Mouse (Mus musculus) limb, embryonic 14.5 days (tissue): ENCODE measurements around the gene Tmbim4. TPM values are rescaled to one million over a fixed set of nuclear protein-coding genes. Genes with fewer than 3 reads are reported as not detected.

ENCODE experiments used
- ATAC-seq: fragments of 200-750 bp; cut with Nextera tagmentation; 2 replicates; pipeline ENCODE4 v1.8.0; 2017; ENCODE audit warnings: low read depth, moderate number of reproducible peaks, moderate TSS enrichment; ENCODE audit not compliant: low FRiP score
- DNase-seq: peaks from one replicate; pipeline ENCODE4 v3.0.0-alpha.2; 2015; ENCODE audit warnings: low spot score
- H3K27ac ChIP-seq: fragments of 300-500 bp; sonication (generic); replicated peaks from 2 replicates; pipeline ENCODE4 v1.5.1; 2014; ENCODE audit warnings: low read depth, mild to moderate bottlenecking, low read length, moderate library complexity, mixed read lengths
- H3K27me3 ChIP-seq: fragments of 300-500 bp; sonication (generic); 2 replicates; pipeline ENCODE4 v1.6.1; 2014; ENCODE audit warnings: low read length, mixed read lengths; ENCODE audit not compliant: control insufficient read depth, insufficient read depth
- H3K36me3 ChIP-seq: fragments of 300-500 bp; sonication (generic); 2 replicates; pipeline ENCODE4 v1.6.1; 2014; ENCODE audit warnings: mild to moderate bottlenecking, low read length, moderate library complexity, mixed read lengths; ENCODE audit not compliant: control insufficient read depth, insufficient read depth
- H3K4me1 ChIP-seq: fragments of 300-500 bp; sonication (generic); 2 replicates; pipeline ENCODE4 v1.6.1; 2014; ENCODE audit warnings: antibody characterized with exemption, low read length, mixed read lengths; ENCODE audit not compliant: control insufficient read depth, insufficient read depth
- H3K4me2 ChIP-seq: fragments of 300-500 bp; sonication (generic); replicated peaks from 2 replicates; pipeline ENCODE4 v1.6.1; 2014; ENCODE audit warnings: low read depth, mild to moderate bottlenecking, low read length, moderate library complexity; ENCODE audit not compliant: severe bottlenecking
- H3K4me3 ChIP-seq: fragments of 300-500 bp; sonication (generic); replicated peaks from 2 replicates; pipeline ENCODE4 v1.5.1; 2014; ENCODE audit warnings: low read length
- H3K9ac ChIP-seq: fragments of 300-500 bp; sonication (generic); 2 replicates; pipeline ENCODE4 v1.6.1; 2014; ENCODE audit warnings: mild to moderate bottlenecking, low read depth, low read length, moderate library complexity; ENCODE audit not compliant: severe bottlenecking
- H3K9me3 ChIP-seq: fragments of 300-500 bp; sonication (generic); 2 replicates; pipeline ENCODE4 v1.6.1; 2016; ENCODE audit warnings: low read length; ENCODE audit not compliant: control insufficient read depth
- POLR2A ChIP-seq: fragments of 200-500 bp; IDR thresholded peaks from 2 replicates; pipeline ENCODE4 v1.8.0; 2012; ENCODE audit warnings: inconsistent platforms, mild to moderate bottlenecking, moderate library complexity, borderline replicate concordance; ENCODE audit not compliant: insufficient read depth, insufficient read length; ENCODE audit errors: extremely low read depth
- WGBS: fragments of 180-500 bp; shearing (Covaris S2); extraction: QIAGEN DNeasy Blood & Tissue Kit; methylation state at CpG from one replicate; pipeline ENCODE4 v1.1.7; 2014; 5-methylcytosine and 5-hydroxymethylcytosine counted together
- polyA plus RNA-seq, 2 experiments: library from polyadenylated mRNA; depleted of rRNA in 1 of 2; stranded (reverse) in 1 of 2; unstranded in 1 of 2; fragments of >200 nt; fragmentation: Nextera tagmentation in 1 of 2; extraction: Ambion mirVana in 1 of 2; gene quantifications; 2 replicates each; pipeline versions ENCODE4 v1.2.1 to v1.2.3; 2012 to 2014

Gene Tmbim4
- polyA plus RNA-seq, 2 experiments = 84.1 to 106 TPM

GRCm38 (mm10) chr10:120163490-120163889 is 37.9 kb upstream of the Tmbim4 start:
- H3K4me2 ChIP-seq = no peak overlapping the region
- no peaks in the 10 kb centered on the region for H3K9me3 ChIP-seq
- no peaks in the 10 kb centered on the region for H3K27me3 ChIP-seq
- H3K4me3 ChIP-seq = no peak overlapping the region
- 92% methylated on average over 7 of the region's 7 CpGs for WGBS
- no peaks in the 10 kb centered on the region for H3K36me3 ChIP-seq
- H3K9ac ChIP-seq = no peak overlapping the region
- no peak overlapping the region for H3K27ac ChIP-seq
- no peaks in the 10 kb centered on the region for H3K4me1 ChIP-seq
- TF ChIP-seq POLR2A = no peak
- DNase-seq (no peak), ATAC-seq (no peak)

GRCm38 (mm10) chr10:120164931-120165792 is 36.2 kb upstream of the Tmbim4 start:
- 83% methylated on average over 19 of the region's 19 CpGs for WGBS
- no peak for TF ChIP-seq POLR2A
- no peak for ATAC-seq

GRCm38 (mm10) chr10:120165793-120166503 is 35.4 kb upstream of the Tmbim4 start:
- Histone ChIP-seq H3K27ac (no peak overlapping the region), H3K4me2 (no peak overlapping the region), H3K36me3 (no peaks in the 10 kb centered on the region), H3K4me3 (no peak overlapping the region), H3K4me1 (no peaks in the 10 kb centered on the region), H3K27me3 (no peaks in the 10 kb centered on the region), H3K9ac (no peak overlapping the region), H3K9me3 (no peaks in the 10 kb centered on the region)
- ATAC-seq (no peak), DNase-seq (no peak)
- no peak for TF ChIP-seq POLR2A
- WGBS = 91% methylated on average over 17 of the region's 17 CpGs

More at GRCm38 (mm10) chr10:120164931-120165792, 36.2 kb upstream of the Tmbim4 start:
- H3K27me3 ChIP-seq = no peaks in the 10 kb centered on the region
- DNase-seq = no peak
- no peak overlapping the region for H3K4me2 ChIP-seq
- H3K36me3 ChIP-seq = no peaks in the 10 kb centered on the region
- H3K9me3 ChIP-seq = no peaks in the 10 kb centered on the region
- no peak overlapping the region for H3K4me3 ChIP-seq
- H3K27ac ChIP-seq = no peak overlapping the region
- H3K9ac ChIP-seq = no peak overlapping the region
- no peaks in the 10 kb centered on the region for H3K4me1 ChIP-seq

GRCm38 (mm10) chr10:120168070-120168469 is 33.3 kb upstream of the Tmbim4 start:
- Histone ChIP-seq H3K4me3 (no peak overlapping the region), H3K36me3 (no peaks in the 10 kb centered on the region), H3K9ac (no peak overlapping the region), H3K27me3 (no peaks in the 10 kb centered on the region), H3K9me3 (no peaks in the 10 kb centered on the region; the same call in 1 of the 2 replicates), H3K4me1 (no peaks in the 10 kb centered on the region), H3K4me2 (no peak overlapping the region), H3K27ac (no peak overlapping the region)
- DNase-seq (no peak), ATAC-seq (no peak; the same call in 1 of the 2 replicates)
- WGBS = 73% methylated on average over 1 of the region's 1 CpGs
- no peak for TF ChIP-seq POLR2A

GRCm38 (mm10) chr10:120169064-120169463 is 32.3 kb upstream of the Tmbim4 start:
- Histone ChIP-seq H3K4me2 (no peak overlapping the region), H3K27me3 (no peaks in the 10 kb centered on the region), H3K9ac (no peak overlapping the region), H3K4me3 (no peak overlapping the region), H3K9me3 (no peaks in the 10 kb centered on the region; the same call in 1 of the 2 replicates), H3K4me1 (no peaks in the 10 kb centered on the region), H3K36me3 (no peaks in the 10 kb centered on the region), H3K27ac (no peak overlapping the region)
- DNase-seq (no peak), ATAC-seq (no peak)
- TF ChIP-seq POLR2A = no peak
- 59% methylated on average over 10 of the region's 10 CpGs for WGBS
